Mouse (Mus musculus): ENCODE measurements around the gene Cyp4b1.
"Not testable (repeated sequence)": the region's sequence is repeated elsewhere in the genome, so short reads cannot be mapped to it uniquely, and the experiment has no call there.

GRCm38 (mm10) chr4:115625560-115625959 is 22.0 kb downstream of the Cyp4b1 start:
- not testable (repeated sequence) for TF ChIP-seq CTCF (conservative IDR thresholded peaks at IDR 0.05; ENCODE audit: low read length); NANOG (IDR thresholded peaks at IDR 0.05; ENCODE audit: borderline replicate concordance, low read length)

All from E14TG2a.4 (cell line).